Mouse (Mus musculus): ENCODE measurements around the gene Sirpa.

DNA sequence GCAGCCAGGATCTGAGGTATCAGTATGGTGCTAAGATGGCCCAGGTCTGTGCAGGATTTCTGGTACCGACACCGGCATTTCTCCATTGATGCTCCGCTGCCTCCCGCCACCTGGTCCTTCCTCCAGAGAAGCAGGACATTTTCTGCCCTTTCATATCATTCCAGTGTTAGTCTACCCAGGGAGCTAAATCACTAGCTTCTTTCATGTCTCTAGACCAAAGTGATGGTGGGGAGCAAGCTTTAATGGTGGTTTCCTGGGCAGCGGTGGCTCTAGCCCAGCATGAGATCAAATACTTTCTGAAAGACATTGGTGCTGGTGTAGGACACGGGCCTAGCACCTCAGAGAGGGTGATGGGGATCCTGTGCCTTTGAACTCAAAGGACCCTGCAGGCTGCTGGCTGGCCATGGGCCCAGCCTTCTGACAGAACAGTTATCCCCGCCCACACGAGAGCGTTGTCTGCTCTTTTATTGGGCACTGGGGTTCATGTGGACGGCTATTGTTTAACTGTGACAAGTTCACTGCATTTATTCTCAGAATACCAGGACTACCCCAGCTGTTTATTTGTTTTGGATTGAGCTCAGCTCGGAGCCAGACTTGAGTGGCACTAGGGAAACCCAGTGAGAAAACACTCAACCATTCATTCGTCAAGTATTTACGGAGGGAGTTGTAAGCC, 31.7 kb downstream of the Sirpa start:
- TF ChIP-seq EP300 (IDR thresholded peaks at IDR 0.05; ENCODE audit: insufficient read depth, low read depth, low read length) (no peak), POLR2A (IDR thresholded peaks at IDR 0.05; ENCODE audit: insufficient read depth, low read depth, low read length) (no peak)

All from heart, adult 2 months (tissue).